Mouse (Mus musculus) cerebellum, postnatal 4 days (tissue): ENCODE data around the gene Oas3.
A peak's percentile ranks its signal among the peaks of the same experiment; 100 is the strongest.
"Not testable (repeated sequence)": the region's sequence is repeated elsewhere in the genome, so short reads cannot be mapped to it uniquely, and the experiment has no call there.

Experiments used
- DNase-seq, 2 experiments: peaks; one replicate each; pipeline ENCODE4 v3.0.0; 2022; ENCODE audit warnings: low spot score in 2 of 2, mixed read lengths in 1 of 2

Oas3 gene

DNA sequence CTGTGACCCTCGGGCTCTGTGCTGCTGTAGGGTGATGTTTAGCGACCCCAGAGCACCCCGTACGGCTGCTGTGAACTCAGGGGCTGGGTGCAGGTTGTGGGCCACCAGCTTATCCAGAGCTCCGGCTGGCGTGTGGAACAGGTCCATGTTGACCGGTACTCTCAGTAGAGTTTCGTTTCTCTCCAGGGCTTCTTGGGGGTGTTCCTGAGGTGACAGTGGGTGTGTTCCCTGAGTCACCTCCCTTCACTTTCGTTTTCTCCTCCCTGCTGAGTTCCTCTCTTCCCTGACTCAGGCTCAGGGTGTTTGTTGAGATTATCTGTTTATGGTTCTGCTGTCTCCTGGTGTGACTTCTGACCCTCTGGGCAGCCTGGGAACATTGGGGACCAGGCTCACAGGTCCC is at the start of gene Oas3:
Oas3 (minus strand) TSS at position 184 of the 400 bp plus-strand sequence.
- no peak for DNase-seq

GRCm38 (mm10) chr5:120818999-120819398 is 41.5 kb upstream of the Oas3 start:
- no peak for DNase-seq

- DNase-seq = no peak
Measured at GRCm38 (mm10) chr5:120815949-120816348, 38.5 kb upstream of the Oas3 start.

GRCm38 (mm10) chr5:120813023-120813422 is 35.6 kb upstream of the Oas3 start:
- DNase-seq = no peak

GRCm38 (mm10) chr5:120811951-120812819 is 34.7 kb upstream of the Oas3 start, which contains the start of gene Oas1c:
Oas1c (minus strand) TSS chr5:120812514.
- DNase-seq = peak in 1 of 2 experiments; percentile 59

DNA sequence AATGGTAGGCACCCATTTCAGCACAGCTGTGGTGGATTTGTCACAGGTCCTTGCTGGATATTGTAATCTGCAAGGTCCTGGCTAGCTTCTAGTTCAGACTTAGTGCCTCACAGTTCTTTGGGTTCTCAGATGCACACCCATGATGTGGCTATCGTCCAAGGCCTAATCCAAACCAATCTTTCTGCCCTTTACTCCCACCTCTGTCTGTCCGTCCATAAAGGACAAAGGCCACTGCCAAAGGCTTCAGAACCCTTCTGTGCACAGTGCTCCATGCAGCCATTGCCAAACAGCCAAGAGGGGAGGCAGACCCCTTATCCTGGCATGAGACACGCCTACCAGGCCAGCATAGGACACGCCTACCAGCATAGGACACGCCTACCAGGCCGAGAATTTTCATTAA is 31.7 kb upstream of the Oas3 start:
- DNase-seq = no peak

GRCm38 (mm10) chr5:120806458-120806857 is 29.0 kb upstream of the Oas3 start:
- peak in 1 of 2 experiments; percentile 41 for DNase-seq

DNA sequence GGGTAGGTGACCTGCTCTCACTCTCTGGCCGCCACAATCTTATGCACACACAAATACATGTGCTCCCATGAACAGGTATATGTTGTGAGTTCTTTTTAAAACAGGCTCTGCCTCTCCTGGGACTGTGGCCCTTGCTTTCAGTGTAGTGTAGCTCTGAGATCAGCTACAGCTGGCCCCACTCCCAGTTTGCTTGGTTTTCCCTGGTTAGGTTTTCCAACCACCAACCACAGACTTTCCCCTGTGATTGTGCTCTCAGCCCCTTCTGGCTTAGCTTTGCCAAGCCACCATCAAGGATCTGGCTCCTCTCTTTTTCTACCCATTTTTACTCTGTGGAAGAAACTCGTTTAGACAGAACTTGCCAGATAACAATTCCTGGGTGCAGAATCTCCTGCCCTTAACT is 26.1 kb upstream of the Oas3 start:
- DNase-seq = no peak

- DNase-seq = not testable (repeated sequence)
Measured at GRCm38 (mm10) chr5:120798943-120799342, 21.5 kb upstream of the Oas3 start.

- not testable (repeated sequence) for DNase-seq
Measured at GRCm38 (mm10) chr5:120798147-120798546, 20.7 kb upstream of the Oas3 start.

DNA sequence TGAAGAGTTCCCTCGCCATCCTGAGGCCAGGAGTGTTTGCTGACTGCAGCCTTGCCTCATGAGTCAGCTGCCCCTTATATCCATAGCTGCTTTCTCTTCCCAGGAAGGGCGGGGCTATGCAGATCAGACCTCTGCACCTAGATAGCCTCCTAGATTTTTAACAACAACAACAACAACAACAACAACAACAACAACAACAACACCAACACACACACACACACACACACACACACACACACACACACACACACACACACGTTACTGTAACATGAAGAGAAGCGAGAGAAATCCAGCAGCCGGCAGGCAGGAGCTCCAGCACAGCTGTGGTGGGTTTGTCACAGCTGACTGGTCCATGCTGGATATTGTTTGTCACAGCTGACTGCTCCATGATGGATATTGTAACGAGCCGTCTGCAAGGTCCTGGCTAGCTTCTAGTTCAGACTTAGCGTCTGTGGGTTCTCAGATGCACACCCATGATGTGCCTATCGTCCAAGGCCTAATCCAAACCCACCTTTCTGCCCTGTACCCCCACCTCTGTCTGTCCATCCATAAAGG is 18.1 kb upstream of the Oas3 start, which contains the start of gene Oas1e:
Oas1e (minus strand) TSS at position 51 of the 555 bp plus-strand sequence.
- not testable (repeated sequence) for DNase-seq

DNA sequence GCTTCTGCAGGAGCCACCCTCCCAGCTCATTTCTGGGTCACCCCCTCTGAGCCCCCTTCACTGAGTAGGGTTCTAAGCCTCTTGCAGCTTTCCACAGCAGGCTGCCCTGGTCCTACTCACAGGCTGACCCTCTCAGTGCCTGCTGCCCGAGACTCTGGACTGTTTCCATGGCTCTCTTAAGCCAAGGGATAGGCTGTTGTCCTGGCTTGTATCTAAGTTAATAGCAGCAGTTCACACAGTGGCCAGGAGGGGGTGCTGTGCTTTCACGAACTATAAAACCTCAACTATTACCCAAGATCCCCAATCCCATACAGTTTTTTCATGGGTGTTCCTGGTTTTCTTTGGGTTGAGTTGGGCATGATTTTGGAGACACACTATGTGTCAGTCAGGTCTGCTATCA is 15.6 kb upstream of the Oas3 start:
- DNase-seq = peak in 1 of 2 experiments; percentile 61

GRCm38 (mm10) chr5:120787042-120787441 is 9.6 kb upstream of the Oas3 start:
- DNase-seq = no peak

- no peak for DNase-seq
Measured at GRCm38 (mm10) chr5:120782446-120782845, 5.0 kb upstream of the Oas3 start.

- DNase-seq = no peak
Measured at GRCm38 (mm10) chr5:120781646-120782045, 4.2 kb upstream of the Oas3 start.

DNA sequence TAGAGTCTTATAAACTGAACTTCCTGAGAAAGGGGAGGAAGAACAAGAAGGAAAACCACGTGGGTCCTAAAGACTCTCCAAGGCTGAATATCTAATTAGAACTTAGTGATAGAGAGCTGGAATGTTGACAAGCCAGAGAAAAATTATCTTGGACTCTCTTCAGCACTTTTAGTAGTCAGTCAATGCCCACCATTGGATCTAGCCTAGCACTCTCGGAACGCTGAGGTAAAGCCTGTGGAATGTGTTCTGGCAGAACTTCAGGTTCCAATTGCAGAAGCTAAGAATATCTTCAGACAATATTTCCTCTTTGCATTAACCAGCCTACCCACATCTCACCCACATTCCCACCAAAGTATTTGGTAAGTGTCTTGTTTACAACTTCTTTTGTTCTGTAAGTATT is 2.5 kb upstream of the Oas3 start:
- no peak for DNase-seq

DNA sequence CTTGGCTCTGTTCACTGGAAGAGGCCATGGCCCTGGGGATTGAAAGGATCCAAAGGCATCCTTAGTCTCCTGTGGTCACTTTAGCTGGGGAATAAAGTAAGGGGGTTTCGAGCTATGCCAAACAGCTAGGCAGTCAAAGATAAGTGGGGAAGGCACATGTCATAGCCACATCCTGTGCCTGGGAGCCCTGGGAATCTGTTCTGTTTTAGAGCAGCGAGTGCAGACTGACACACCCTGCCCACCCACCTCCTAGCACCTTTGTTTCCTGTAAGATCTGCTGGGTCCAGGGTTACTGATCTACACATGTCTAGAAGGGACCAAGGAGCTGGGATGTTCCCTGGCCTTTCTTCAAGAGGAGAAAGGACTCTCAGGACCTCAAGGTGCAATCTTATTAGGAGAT is 1.5 kb upstream of the Oas3 start:
- no peak for DNase-seq

GRCm38 (mm10) chr5:120776801-120777200 is 660 bp downstream of the Oas3 start:
- DNase-seq = no peak

- DNase-seq = no peak
Measured at GRCm38 (mm10) chr5:120775287-120775985, 2.0 kb downstream of the Oas3 start.

GRCm38 (mm10) chr5:120769396-120769795 is 8.1 kb downstream of the Oas3 start:
- DNase-seq = no peak

DNA sequence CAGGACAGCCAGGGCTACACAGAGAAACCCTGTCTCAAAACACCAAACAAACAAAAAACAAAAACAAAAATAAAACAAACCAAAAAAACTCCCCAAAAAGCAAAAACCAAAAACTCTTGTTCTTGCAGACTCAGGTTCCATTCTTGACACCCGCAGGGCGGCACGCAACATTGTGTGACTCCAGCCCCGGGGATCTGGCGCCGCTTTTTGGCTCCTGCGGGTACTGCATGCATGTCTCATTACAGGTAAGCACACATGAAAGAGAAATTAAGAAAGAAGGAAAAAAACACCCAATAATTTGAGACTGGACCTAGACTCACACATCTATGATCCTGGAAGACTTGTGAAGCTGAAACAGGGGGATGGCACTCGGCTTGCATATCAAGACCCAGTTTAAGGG is 12.5 kb downstream of the Oas3 start:
- no peak for DNase-seq

DNA sequence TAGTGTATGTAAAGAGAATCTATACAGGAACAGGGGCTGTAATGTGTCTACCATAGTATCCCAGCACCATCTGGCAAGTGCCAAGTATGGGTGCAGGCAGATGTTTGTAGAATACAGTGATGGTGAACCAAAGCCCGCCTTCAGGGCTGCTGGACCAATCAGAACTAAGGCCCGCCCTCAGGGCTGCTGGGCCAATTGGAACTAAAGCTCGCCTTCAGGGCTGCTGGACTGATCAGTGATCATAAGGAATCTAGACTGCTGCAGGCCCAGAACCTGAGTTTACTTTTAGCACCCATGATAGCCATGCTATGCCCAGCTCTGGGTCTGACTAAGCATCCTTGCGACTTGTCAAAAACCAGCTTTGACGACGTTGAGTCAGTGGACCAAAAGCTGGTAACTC is 15.6 kb downstream of the Oas3 start:
- peak in 1 of 2 experiments; percentile 30 for DNase-seq
